Mouse (Mus musculus) hindbrain, postnatal 0 days (tissue): ENCODE results near the gene Prr15. TPM values are rescaled to one million over a fixed set of nuclear protein-coding genes. Genes with fewer than 3 reads are reported as not detected.

ENCODE experiments used
- ATAC-seq: fragments of 200-750 bp; cut with Nextera tagmentation; 2 replicates; pipeline ENCODE4 v1.8.0; 2017; ENCODE audit warnings: mild to moderate bottlenecking, moderate TSS enrichment, moderate library complexity
- DNase-seq: peaks from one replicate; pipeline ENCODE4 v3.0.0-alpha.2; 2015; ENCODE audit warnings: low spot score
- H3K27ac ChIP-seq: fragments of 300-500 bp; sonication (generic); 2 replicates; pipeline ENCODE4 v1.5.1; 2014; ENCODE audit warnings: mild to moderate bottlenecking
- H3K27me3 ChIP-seq: fragments of 300-500 bp; sonication (generic); 2 replicates; pipeline ENCODE4 v1.6.1; 2014; ENCODE audit warnings: low read length, mixed read lengths; ENCODE audit not compliant: insufficient read depth
- H3K36me3 ChIP-seq: fragments of 300-500 bp; sonication (generic); 2 replicates; pipeline ENCODE4 v1.6.1; 2014; ENCODE audit warnings: low read length, mixed read lengths; ENCODE audit not compliant: insufficient read depth
- H3K4me1 ChIP-seq: fragments of 300-500 bp; sonication (generic); 2 replicates; pipeline ENCODE4 v1.6.1; 2014; ENCODE audit warnings: antibody characterized with exemption, low read length, mixed read lengths; ENCODE audit not compliant: insufficient read depth
- H3K4me2 ChIP-seq: fragments of 300-500 bp; sonication (generic); 2 replicates; pipeline ENCODE4 v1.6.1; 2014; ENCODE audit warnings: low read depth, mild to moderate bottlenecking, low read length, moderate library complexity, mixed read lengths
- H3K4me3 ChIP-seq: fragments of 300-500 bp; sonication (generic); 2 replicates; pipeline ENCODE4 v1.5.1; 2014; ENCODE audit warnings: low read length
- H3K9ac ChIP-seq: fragments of 300-500 bp; sonication (generic); replicated peaks from 2 replicates; pipeline ENCODE4 v1.6.1; 2014; ENCODE audit warnings: mild to moderate bottlenecking, low read length, moderate library complexity, mixed read lengths
- H3K9me3 ChIP-seq: fragments of 300-500 bp; sonication (generic); 2 replicates; pipeline ENCODE4 v1.6.1; 2016; ENCODE audit warnings: low read length, mixed read lengths
- CTCF ChIP-seq: IDR thresholded peaks from 2 replicates; pipeline ENCODE4 v1.5.1; 2016; ENCODE audit warnings: antibody characterized with exemption, control low read depth, low read depth
- WGBS: fragments of 180-500 bp; shearing (Covaris S2); extraction: QIAGEN DNeasy Blood & Tissue Kit; methylation state at CpG from one replicate; pipeline ENCODE4 v1.1.7; 2014; 5-methylcytosine and 5-hydroxymethylcytosine counted together
- polyA plus RNA-seq: library from polyadenylated mRNA; unstranded; fragments of >200 nt; fragmentation: Nextera tagmentation; extraction: Ambion mirVana; gene quantifications from 2 replicates; pipeline ENCODE4 v1.2.1, GENCODE M21; 2015
- total RNA-seq: library from RNA; depleted of rRNA; stranded (reverse); fragments of >200 nt; gene quantifications from 2 replicates; pipeline ENCODE4 v1.2.3, GENCODE M21; 2014

The Prr15 gene
- total and polyA plus RNA-seq, 2 experiments from 2014 or later, result 0.37 to 1.8 TPM

DNA sequence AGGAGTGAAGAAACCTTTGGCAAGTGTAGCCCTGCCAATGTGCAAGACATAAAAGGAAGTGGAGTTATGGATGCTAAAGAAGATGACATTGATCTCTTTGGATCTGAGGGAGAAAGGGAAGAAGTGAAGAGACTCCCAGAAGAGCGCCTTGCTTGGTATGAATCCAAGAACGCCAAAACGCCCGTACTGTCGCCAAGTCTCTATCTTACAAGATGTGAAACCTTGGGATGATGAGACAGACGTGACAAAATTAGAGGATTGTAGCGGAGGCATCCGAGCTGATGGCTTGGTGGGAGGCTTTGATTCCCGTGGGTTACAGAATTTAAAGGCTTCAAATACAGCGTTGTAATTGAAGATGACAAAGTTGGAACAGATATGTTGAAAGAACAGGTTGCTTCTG is 16.6 kb downstream of the Prr15 start:
- Histone ChIP-seq H3K9me3 (no peaks in the 10 kb centered on the region), H3K36me3 (no peaks in the 10 kb centered on the region), H3K4me2 (no peak overlapping the region), H3K27ac (no peak overlapping the region), H3K27me3 (no peaks in the 10 kb centered on the region), H3K4me3 (no peak overlapping the region), H3K4me1 (no peaks in the 10 kb centered on the region), H3K9ac (no peak overlapping the region)
- no peak for TF ChIP-seq CTCF
- ATAC-seq, result no peak
- no peak for DNase-seq
- WGBS, result 74% methylated on average over 10 of the region's 10 CpGs

DNA sequence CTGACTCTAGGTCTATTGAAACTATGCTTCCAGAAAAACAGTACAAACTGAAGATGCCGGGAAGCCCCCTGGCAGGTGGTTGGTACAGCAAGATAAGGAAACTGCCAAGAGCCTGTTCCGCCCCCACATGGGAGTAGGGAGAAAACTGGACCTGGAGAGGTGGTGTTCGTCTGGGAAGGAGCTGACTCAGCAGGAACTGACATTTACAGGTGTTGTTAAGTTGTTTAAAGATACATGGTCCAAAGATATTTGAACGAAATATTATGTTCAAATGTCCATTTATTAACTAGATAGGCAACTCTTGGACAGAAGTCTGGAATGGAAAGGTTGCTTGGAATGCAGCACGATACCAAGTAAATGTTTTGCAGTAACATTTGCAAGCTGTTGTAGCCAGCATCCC is 26.2 kb downstream of the Prr15 start:
- 86% methylated on average over 5 of the region's 5 CpGs for WGBS
- no peak for DNase-seq
- Histone ChIP-seq H3K4me2 (no peak overlapping the region), H3K4me1 (no peaks in the 10 kb centered on the region), H3K27me3 (no peaks in the 10 kb centered on the region), H3K9ac (no peak overlapping the region), H3K36me3 (no peaks in the 10 kb centered on the region), H3K9me3 (no peaks in the 10 kb centered on the region), H3K27ac (no peak overlapping the region), H3K4me3 (no peak overlapping the region)
- ATAC-seq, result no peak
- TF ChIP-seq CTCF, result no peak

- no peak overlapping the region for H3K27ac ChIP-seq
- no peaks in the 10 kb centered on the region for H3K36me3 ChIP-seq
- ATAC-seq (no peak), DNase-seq (no peak)
- TF ChIP-seq CTCF, result no peak
- no peaks in the 10 kb centered on the region for H3K9me3 ChIP-seq
- no peaks in the 10 kb centered on the region for H3K4me1 ChIP-seq
- no peak overlapping the region for H3K9ac ChIP-seq
- no peaks in the 10 kb centered on the region for H3K27me3 ChIP-seq
- 63% methylated on average over 14 of the region's 14 CpGs for WGBS
- no peak overlapping the region for H3K4me2 ChIP-seq
- no peak overlapping the region for H3K4me3 ChIP-seq
Measured at GRCm38 (mm10) chr6:54352931-54353690, 27.5 kb downstream of the Prr15 start.

DNA sequence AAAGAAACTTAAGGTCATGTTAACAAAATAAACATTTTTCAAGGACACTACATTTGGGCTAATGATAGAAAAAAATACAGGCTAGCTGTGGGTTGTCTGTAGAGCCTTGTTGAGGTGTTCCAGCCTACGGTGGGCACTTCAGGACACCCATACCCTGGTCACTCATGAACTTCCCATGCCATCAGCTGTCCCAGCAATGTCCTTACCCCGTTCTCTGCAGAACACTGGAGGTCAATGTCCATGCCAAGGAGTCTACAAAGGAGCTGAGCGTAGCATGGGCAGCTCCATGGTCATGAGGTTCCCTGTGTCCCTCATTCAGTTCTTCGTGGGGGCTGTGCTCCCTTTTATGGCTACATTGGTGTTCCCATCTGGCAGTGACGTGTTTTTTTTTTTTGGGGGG is 28.1 kb downstream of the Prr15 start:
- TF ChIP-seq CTCF, result no peak
- no peak overlapping the region for H3K9ac ChIP-seq
- H3K27ac ChIP-seq, result no peak overlapping the region
- WGBS, result 86% methylated on average over 5 of the region's 5 CpGs
- no peak for DNase-seq
- no peaks in the 10 kb centered on the region for H3K27me3 ChIP-seq
- H3K9me3 ChIP-seq, result no peaks in the 10 kb centered on the region
- H3K4me3 ChIP-seq, result no peak overlapping the region
- no peak for ATAC-seq
- H3K4me1 ChIP-seq, result no peaks in the 10 kb centered on the region
- no peaks in the 10 kb centered on the region for H3K36me3 ChIP-seq
- H3K4me2 ChIP-seq, result no peak overlapping the region

DNA sequence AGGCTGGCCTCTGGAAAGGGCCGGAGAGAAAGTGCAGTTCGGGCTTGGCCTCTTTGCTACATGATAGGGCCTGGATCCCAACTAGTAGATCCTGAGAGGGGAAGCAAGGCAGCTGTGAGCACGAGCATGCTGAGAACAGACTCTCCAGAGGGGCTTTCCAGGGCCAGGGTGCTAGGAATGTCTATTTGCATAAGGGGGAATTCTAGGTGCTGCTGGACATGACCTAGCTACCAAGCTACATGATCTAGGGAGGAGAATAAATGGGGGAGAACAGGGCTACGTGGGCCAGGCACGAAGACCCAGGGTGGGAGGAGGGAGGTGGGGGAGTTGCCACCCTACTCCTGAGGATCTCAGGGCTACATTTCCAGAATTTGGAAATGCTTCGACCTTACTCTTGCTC is 30.0 kb downstream of the Prr15 start:
- H3K36me3 ChIP-seq, result no peaks in the 10 kb centered on the region
- H3K9me3 ChIP-seq, result no peaks in the 10 kb centered on the region
- TF ChIP-seq CTCF, result no peak
- H3K9ac ChIP-seq, result no peak overlapping the region
- no peak overlapping the region for H3K27ac ChIP-seq
- no peak for DNase-seq
- H3K4me2 ChIP-seq, result no peak overlapping the region
- H3K4me3 ChIP-seq, result no peak overlapping the region
- no peak for ATAC-seq
- WGBS, result 82% methylated on average over 6 of the region's 6 CpGs
- no peaks in the 10 kb centered on the region for H3K4me1 ChIP-seq
- no peaks in the 10 kb centered on the region for H3K27me3 ChIP-seq

GRCm38 (mm10) chr6:54362526-54363324 is 37.1 kb downstream of the Prr15 start:
- DNase-seq (no peak), ATAC-seq (no peak)
- H3K27ac ChIP-seq, result no peak overlapping the region
- no peaks in the 10 kb centered on the region for H3K4me1 ChIP-seq
- WGBS, result 82% methylated on average over 12 of the region's 12 CpGs
- H3K9me3 ChIP-seq, result no peaks in the 10 kb centered on the region
- no peak for TF ChIP-seq CTCF
- no peak overlapping the region for H3K4me2 ChIP-seq
- H3K4me3 ChIP-seq, result no peak overlapping the region
- H3K9ac ChIP-seq, result no peak overlapping the region
- H3K27me3 ChIP-seq, result no peaks in the 10 kb centered on the region
- no peaks in the 10 kb centered on the region for H3K36me3 ChIP-seq
